Mouse (Mus musculus) heart, adult 2 months (tissue): ENCODE measurements at regions not wholly inside any gene's neighbourhood (a gene's known extent, or its start where the extent isn't known, plus 50 kb on each side); places are given as distances from the start of the nearest gene placed in this dataset.

Experiments
- CTCF ChIP-seq: fragments of 200-600 bp; IDR thresholded peaks from 2 replicates; pipeline ENCODE4 v1.8.1; 2022; ENCODE audit warnings: antibody characterized with exemption, mild to moderate bottlenecking, moderate library complexity
- EP300 ChIP-seq: fragments of 200-500 bp; IDR thresholded peaks from 2 replicates; pipeline ENCODE4 v1.6.1; 2011; ENCODE audit warnings: low read depth, low read length, control low read depth; ENCODE audit not compliant: insufficient read depth

- TF ChIP-seq CTCF (no peak), EP300 (no peak)
Observed at GRCm38 (mm10) chr12:27019751-27020150, 322.6 kb downstream of the Sox11 start.
